Mouse (Mus musculus) limb, embryonic 14.5 days (tissue): ENCODE measurements around the gene Abhd4. TPM values are rescaled to one million over a fixed set of nuclear protein-coding genes. Genes with fewer than 3 reads are reported as not detected.

Experiments used
- ATAC-seq: fragments of 200-750 bp; cut with Nextera tagmentation; 2 replicates; pipeline ENCODE4 v1.8.0; 2017; ENCODE audit warnings: low read depth, moderate number of reproducible peaks, moderate TSS enrichment; ENCODE audit not compliant: low FRiP score
- DNase-seq: peaks from one replicate; pipeline ENCODE4 v3.0.0-alpha.2; 2015; ENCODE audit warnings: low spot score
- H3K27ac ChIP-seq: fragments of 300-500 bp; sonication (generic); replicated peaks from 2 replicates; pipeline ENCODE4 v1.5.1; 2014; ENCODE audit warnings: low read depth, mild to moderate bottlenecking, low read length, moderate library complexity, mixed read lengths
- H3K27me3 ChIP-seq: fragments of 300-500 bp; sonication (generic); 2 replicates; pipeline ENCODE4 v1.6.1; 2014; ENCODE audit warnings: low read length, mixed read lengths; ENCODE audit not compliant: control insufficient read depth, insufficient read depth
- H3K36me3 ChIP-seq: fragments of 300-500 bp; sonication (generic); 2 replicates; pipeline ENCODE4 v1.6.1; 2014; ENCODE audit warnings: mild to moderate bottlenecking, low read length, moderate library complexity, mixed read lengths; ENCODE audit not compliant: control insufficient read depth, insufficient read depth
- H3K4me1 ChIP-seq: fragments of 300-500 bp; sonication (generic); 2 replicates; pipeline ENCODE4 v1.6.1; 2014; ENCODE audit warnings: antibody characterized with exemption, low read length, mixed read lengths; ENCODE audit not compliant: control insufficient read depth, insufficient read depth
- H3K4me2 ChIP-seq: fragments of 300-500 bp; sonication (generic); replicated peaks from 2 replicates; pipeline ENCODE4 v1.6.1; 2014; ENCODE audit warnings: low read depth, mild to moderate bottlenecking, low read length, moderate library complexity; ENCODE audit not compliant: severe bottlenecking
- H3K4me3 ChIP-seq: fragments of 300-500 bp; sonication (generic); replicated peaks from 2 replicates; pipeline ENCODE4 v1.5.1; 2014; ENCODE audit warnings: low read length
- H3K9ac ChIP-seq: fragments of 300-500 bp; sonication (generic); 2 replicates; pipeline ENCODE4 v1.6.1; 2014; ENCODE audit warnings: mild to moderate bottlenecking, low read depth, low read length, moderate library complexity; ENCODE audit not compliant: severe bottlenecking
- H3K9me3 ChIP-seq: fragments of 300-500 bp; sonication (generic); 2 replicates; pipeline ENCODE4 v1.6.1; 2016; ENCODE audit warnings: low read length; ENCODE audit not compliant: control insufficient read depth
- POLR2A ChIP-seq: fragments of 200-500 bp; IDR thresholded peaks from 2 replicates; pipeline ENCODE4 v1.8.0; 2012; ENCODE audit warnings: inconsistent platforms, mild to moderate bottlenecking, moderate library complexity, borderline replicate concordance; ENCODE audit not compliant: insufficient read depth, insufficient read length; ENCODE audit errors: extremely low read depth
- WGBS: fragments of 180-500 bp; shearing (Covaris S2); extraction: QIAGEN DNeasy Blood & Tissue Kit; methylation state at CpG from one replicate; pipeline ENCODE4 v1.1.7; 2014; 5-methylcytosine and 5-hydroxymethylcytosine counted together
- polyA plus RNA-seq, 2 experiments: library from polyadenylated mRNA; depleted of rRNA in 1 of 2; stranded (reverse) in 1 of 2; unstranded in 1 of 2; fragments of >200 nt; fragmentation: Nextera tagmentation in 1 of 2; extraction: Ambion mirVana in 1 of 2; gene quantifications; 2 replicates each; pipeline versions ENCODE4 v1.2.1 to v1.2.3; 2012 to 2014

The Abhd4 gene
- polyA plus RNA-seq, 2 experiments, result 27.7 to 58.4 TPM

- peaks cover 7% of the 10 kb centered on the region; the same call in 1 of the 2 replicates for H3K4me1 ChIP-seq
- ATAC-seq, result no peak
- H3K9me3 ChIP-seq, result no peaks in the 10 kb centered on the region
- peaks cover 34% of the 10 kb centered on the region for H3K36me3 ChIP-seq
- H3K27ac ChIP-seq, result 0 out of 2 replicates have a peak overlapping the region, but pooled peaks have one; percentile 0
- H3K4me2 ChIP-seq, result no peak overlapping the region
- TF ChIP-seq POLR2A, result no peak
- no peak overlapping the region for H3K9ac ChIP-seq
- 74% methylated on average over 20 of the region's 20 CpGs for WGBS
- no peaks in the 10 kb centered on the region for H3K27me3 ChIP-seq
- DNase-seq, result no peak
- no peak overlapping the region for H3K4me3 ChIP-seq
Measured at GRCm38 (mm10) chr14:54234231-54235040, 19.6 kb upstream of the Abhd4 start.

GRCm38 (mm10) chr14:54235825-54236540, 18.0 kb upstream of the Abhd4 start:
- Histone ChIP-seq H3K36me3 (peaks cover 48% of the 10 kb centered on the region), H3K27me3 (no peaks in the 10 kb centered on the region), H3K27ac (no peak overlapping the region), H3K4me1 (peaks cover 7% of the 10 kb centered on the region; the same call in 1 of the 2 replicates), H3K9ac (no peak overlapping the region), H3K9me3 (no peaks in the 10 kb centered on the region), H3K4me3 (no peak overlapping the region), H3K4me2 (no peak overlapping the region)
- ATAC-seq (no peak), DNase-seq (no peak)
- no peak for TF ChIP-seq POLR2A
- 85% methylated on average over 5 of the region's 5 CpGs for WGBS

GRCm38 (mm10) chr14:54236881-54237280, 17.1 kb upstream of the Abhd4 start:
- Histone ChIP-seq H3K4me1 (peaks cover 7% of the 10 kb centered on the region; the same call in 1 of the 2 replicates), H3K27me3 (no peaks in the 10 kb centered on the region), H3K4me2 (no peak overlapping the region), H3K27ac (no peak overlapping the region), H3K9me3 (no peaks in the 10 kb centered on the region), H3K4me3 (no peak overlapping the region), H3K9ac (no peak overlapping the region), H3K36me3 (peaks cover 57% of the 10 kb centered on the region)
- DNase-seq, result no peak
- no peak for ATAC-seq
- no peak for TF ChIP-seq POLR2A
- 89% methylated on average over 5 of the region's 5 CpGs for WGBS

- peak; percentile 54 for ATAC-seq
- Histone ChIP-seq H3K27ac (no peak overlapping the region), H3K4me3 (no peak overlapping the region), H3K4me2 (no peak overlapping the region), H3K9ac (no peak overlapping the region), H3K4me1 (no peaks in the 10 kb centered on the region), H3K36me3 (peaks cover 73% of the 10 kb centered on the region), H3K27me3 (no peaks in the 10 kb centered on the region), H3K9me3 (no peaks in the 10 kb centered on the region)
- DNase-seq, result peak; percentile 83
- TF ChIP-seq POLR2A, result no peak
- 17% methylated on average over 7 of the region's 7 CpGs for WGBS
Measured at GRCm38 (mm10) chr14:54239002-54239736, 14.8 kb upstream of the Abhd4 start.

GRCm38 (mm10) chr14:54240542-54240941, 13.4 kb upstream of the Abhd4 start:
- no peak for TF ChIP-seq POLR2A
- H3K4me3 ChIP-seq, result no peak overlapping the region
- no peak overlapping the region for H3K4me2 ChIP-seq
- ATAC-seq (no peak), DNase-seq (no peak)
- WGBS, result 87% methylated on average over 5 of the region's 5 CpGs
- no peak overlapping the region for H3K27ac ChIP-seq
- peaks cover 68% of the 10 kb centered on the region for H3K36me3 ChIP-seq
- H3K27me3 ChIP-seq, result no peaks in the 10 kb centered on the region
- no peak overlapping the region for H3K9ac ChIP-seq
- H3K9me3 ChIP-seq, result no peaks in the 10 kb centered on the region
- H3K4me1 ChIP-seq, result no peaks in the 10 kb centered on the region
